Mouse (Mus musculus) retina, postnatal 1 day (tissue): Measurements from ENCODE around the gene Stac.

Experiments used
- DNase-seq: peaks from one replicate; pipeline ENCODE4 v3.0.0-alpha.2; 2012

Stac gene

DNA sequence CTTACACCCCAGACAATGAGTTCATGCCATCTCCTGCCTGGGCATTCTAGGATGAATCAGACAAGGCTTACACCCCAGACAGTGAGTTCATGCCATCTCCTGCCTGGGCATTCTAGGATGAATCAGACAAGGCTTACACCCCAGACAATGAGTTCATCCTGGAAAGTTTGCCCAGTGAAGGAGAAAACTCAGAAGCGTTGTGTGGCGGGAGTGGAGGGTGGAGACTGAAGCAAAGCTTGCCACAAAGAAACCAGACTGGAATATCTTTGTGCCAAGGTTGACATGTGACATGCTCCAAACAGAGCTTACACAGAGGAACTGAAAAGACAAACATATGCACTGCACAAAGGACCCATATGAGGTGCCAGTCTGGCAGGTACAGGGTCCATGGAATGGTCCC lies 102.6 kb downstream of the Stac start:
- DNase-seq, result no peak

DNA sequence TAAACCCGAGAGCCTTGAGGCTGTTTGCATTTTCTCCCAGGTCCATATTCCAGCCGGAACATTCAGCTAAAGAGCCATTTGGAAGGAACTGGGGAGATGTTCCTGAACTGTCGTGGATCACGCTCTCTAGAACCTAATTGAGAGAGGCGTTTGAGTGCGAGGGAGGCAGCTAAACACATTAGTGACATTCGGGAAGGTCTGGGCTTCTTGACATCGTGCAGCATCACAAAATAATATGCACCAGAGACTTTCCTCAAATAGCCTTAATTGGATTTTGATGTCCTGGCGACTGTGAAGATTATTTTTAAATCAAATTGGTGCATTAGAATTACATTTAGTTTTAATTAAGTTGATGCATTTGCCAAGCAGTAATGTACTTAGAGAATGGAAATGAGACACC lies 111.4 kb downstream of the Stac start:
- peak; percentile 16 for DNase-seq

DNA sequence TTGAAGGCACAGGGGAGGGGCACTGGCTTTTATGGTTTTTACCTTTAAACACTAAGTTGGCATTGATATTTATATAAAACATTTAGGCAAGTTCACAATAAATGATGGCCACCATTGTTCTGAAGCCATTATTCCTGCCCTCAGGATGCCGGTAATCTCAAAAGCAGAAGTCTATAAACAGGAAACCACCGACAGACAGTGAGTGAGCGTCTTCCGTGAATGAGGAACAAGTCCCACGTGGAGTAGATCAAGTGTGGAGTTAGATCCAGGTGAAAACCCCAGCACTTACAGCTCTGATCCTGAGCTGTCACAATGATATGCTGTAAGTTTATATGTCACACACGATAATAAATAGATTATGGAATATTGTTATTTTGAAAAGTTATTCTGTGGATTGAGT lies 112.7 kb downstream of the Stac start:
- no peak for DNase-seq

DNA sequence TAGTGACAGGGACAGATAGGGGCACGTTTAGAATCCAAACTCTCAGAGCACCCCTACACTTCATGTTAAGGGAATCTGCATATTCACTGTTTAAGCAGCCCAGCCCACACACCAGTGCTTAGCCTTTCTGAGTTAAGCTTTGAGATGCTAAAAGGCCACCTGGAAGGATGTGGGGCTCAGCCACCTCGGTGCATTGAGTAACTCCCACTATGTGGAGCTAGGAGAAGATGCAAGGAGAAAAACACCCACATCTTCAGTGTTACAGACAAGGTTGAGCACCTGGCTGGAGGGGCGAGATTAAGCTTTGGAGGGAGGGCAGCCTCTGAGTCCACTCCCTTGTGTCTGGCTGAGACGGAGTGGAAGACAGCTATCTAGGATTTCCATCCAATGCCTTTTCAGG lies 114.3 kb downstream of the Stac start:
- DNase-seq, result no peak

DNA sequence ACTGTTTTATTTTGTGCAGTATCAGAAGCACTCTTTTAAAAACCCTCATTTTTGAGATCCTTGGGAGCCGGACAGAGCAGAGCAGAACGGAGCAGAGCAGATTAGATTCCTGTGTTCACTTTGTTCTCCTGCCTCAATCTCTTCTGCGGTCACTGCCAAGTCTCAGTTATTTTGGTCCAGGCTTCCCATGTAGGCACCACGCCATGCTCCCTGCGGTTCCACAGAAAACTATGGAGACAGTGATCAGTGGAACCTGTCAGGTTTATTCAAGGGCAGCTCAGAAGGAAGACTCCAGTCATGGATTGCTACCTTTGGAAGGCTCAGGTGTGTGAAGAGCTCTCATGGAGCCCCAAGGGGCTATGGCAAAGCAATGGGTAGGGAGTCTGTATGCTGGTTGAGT lies 116.3 kb downstream of the Stac start:
- no peak for DNase-seq

DNA sequence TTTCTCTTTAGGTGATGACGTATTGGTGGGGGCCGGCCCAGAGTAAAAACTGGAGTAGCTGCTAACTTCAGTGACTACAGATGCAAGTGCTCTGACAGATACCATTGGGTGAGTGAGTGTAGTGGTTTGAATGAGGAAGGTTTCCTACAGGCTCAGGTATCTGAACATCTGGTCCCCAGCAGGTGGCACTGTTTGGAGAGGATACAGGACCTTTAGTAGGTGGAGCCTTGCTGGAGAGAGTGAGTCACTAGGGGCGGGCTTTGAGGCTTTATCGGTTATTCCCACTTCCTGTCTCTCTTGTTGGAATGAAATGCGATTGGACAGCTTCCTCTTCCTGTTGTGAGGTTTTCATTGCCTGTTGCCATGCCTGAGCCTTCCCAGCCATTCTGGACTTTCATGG lies 118.5 kb downstream of the Stac start:
- peak; percentile 28 for DNase-seq

DNA sequence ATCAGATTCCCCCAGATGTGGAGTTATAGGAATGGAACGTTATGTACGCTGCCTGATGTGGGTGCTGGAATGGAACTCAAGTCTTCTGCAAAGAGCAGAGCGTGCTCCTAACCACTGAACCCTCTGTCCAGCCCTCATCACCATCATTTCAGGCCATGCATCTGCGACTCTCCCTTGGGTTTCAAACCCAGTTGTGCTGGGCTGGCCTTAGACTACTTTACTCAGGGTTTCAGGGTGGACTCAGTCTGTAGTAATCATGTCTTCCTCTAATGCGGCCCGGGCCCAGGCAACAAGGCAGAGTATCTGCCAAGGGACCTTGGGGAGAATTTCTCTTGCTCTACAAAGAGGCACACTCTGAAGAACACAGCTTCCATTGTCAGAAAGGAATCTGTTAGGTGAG lies 126.0 kb downstream of the Stac start:
- DNase-seq, result no peak

DNA sequence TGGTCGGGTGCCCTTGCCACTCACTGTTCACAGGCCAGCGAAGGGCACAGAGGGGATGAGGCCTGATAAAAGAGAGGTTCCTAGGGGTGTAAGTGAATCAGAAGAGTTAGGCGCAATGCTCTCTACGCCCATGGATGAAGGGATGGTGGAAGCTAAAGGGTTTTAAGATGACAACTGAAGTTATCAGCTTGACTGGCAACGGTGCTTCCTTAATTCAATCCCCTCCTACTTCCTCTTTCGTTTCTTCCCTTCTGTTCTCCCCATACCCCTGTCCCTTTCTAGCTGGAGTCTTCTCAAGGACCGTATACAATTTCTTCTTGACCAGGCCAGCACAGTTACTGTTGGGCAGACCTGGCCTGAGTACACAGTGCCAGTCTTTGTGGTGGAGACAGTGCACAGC lies 126.9 kb downstream of the Stac start:
- DNase-seq, result no peak

DNA sequence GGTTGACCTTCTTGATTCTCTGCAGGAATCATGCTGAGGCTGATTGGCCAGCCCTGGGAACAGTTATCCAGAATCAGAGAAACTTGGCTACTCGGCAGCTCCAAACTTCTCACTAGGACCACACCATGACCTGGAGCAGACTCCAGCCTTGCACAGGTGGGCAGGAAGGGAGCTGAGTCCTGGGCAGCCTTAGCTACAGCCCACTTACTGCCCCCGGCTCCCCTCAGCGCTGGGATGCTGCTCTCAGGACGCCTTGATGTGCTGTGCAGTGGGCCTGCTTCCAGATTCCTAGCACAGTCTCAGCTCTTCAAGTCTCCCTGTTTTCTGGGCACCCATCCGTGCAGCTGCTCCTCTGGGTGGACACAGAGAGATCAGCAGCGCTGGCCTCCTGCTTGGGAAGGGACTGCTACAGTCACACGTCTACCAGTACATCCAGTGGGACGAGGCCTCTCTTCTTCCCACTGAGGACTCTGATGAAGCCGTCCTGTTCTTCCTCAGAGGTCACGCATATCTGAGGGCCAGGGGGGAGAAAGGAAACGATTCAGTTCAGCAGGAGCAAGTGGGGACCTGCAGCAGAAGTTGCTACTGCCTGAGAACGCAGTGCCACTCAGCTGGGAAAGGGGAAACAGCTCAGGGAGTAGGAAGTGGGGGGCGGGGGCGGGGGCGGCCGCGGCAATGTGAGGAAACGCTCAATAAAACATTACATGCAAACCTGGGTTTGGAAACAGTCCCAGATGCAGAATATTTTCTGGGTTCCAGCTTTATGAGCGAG lies 127.7 kb downstream of the Stac start:
- DNase-seq, result no peak

DNA sequence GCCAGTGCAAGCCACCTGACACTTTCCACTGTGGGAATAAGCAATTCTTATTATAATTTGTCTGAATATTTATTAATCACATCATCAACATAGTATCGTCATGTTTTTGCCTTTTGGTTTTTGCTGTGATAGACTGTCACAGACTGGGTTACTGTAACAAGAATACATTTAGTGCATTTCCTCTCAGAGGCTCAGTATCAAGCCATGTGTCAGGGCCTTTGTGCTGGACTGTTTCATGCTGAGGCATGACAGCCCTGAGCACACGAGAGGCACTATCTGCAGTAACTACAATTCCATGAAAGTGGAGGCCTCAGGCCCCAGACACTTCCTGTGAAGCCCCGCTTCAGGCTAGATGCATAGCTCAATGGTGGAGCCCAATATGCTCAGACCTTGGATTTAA lies 133.4 kb downstream of the Stac start:
- no peak for DNase-seq

DNA sequence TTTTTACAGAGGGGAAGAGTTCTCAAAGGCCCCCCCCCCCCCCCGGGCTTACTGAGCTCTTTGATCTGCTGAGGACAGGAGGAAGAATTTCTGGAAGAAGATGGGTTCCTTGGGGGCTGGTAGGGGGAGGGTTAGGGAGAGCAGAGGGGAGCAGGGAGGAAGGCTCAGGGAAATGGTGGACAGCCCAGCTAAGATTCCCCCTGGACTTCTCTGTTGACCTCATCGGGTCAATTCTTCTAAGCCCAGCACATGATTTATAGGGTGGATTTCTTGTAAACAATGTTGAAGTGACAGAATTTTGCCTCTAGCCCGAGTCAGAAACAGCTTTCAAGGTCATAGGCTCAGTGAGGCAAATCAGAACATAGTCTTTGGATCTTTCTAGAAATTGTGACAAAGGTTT lies 137.3 kb downstream of the Stac start:
- DNase-seq, result no peak

DNA sequence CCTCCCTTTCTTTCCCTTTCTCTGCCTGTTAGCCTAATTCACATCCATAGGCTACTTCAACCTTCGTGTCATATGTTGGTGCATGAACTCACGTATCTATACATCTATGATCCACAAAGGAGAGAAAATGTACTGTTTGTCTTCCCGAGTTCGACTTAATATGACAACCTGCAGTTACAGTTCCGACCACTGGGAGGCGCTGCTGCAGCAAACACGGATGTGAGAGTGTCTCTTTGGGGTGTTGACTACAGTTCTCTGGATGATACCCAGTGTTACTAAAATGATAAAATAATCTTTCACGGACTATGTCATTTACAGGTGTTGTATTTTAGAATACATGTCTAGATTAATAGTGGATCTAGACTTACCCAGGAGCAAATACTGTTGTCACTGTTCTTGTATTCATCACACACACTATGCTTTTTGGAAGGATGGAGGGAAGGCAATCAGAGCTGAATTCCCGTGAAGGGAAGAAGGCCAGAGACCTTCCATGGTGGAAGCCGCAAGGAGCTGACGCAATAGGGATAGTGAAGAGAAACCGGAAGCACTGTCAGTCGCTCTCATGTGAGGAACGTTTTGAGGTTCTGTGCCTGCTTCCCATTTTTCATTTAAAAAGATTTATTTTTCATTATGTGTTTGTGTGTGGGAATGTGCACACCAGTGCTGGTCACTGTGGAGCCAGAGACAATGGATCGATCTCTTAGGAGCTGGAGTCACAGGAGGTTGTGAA lies 138.5 kb downstream of the Stac start:
- DNase-seq, result peak; percentile 42

DNA sequence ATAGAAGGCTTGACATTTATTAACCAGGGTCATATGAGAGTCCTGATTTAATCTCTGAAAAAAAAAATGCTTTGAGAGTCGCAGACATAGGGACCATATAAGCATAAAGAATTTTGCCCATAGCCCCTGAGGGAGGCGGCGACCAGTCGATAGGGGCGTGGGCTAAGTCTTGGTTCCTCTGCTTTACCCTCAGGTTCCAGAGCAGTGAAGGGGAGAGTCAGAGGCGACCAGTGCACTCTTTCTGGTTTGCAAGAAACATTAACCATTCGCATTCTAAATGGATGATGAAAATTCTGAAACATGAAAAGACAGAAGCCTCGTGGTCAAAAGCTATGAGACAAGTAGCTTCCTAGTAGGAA lies 139.2 kb downstream of the Stac start:
- DNase-seq, result no peak

DNA sequence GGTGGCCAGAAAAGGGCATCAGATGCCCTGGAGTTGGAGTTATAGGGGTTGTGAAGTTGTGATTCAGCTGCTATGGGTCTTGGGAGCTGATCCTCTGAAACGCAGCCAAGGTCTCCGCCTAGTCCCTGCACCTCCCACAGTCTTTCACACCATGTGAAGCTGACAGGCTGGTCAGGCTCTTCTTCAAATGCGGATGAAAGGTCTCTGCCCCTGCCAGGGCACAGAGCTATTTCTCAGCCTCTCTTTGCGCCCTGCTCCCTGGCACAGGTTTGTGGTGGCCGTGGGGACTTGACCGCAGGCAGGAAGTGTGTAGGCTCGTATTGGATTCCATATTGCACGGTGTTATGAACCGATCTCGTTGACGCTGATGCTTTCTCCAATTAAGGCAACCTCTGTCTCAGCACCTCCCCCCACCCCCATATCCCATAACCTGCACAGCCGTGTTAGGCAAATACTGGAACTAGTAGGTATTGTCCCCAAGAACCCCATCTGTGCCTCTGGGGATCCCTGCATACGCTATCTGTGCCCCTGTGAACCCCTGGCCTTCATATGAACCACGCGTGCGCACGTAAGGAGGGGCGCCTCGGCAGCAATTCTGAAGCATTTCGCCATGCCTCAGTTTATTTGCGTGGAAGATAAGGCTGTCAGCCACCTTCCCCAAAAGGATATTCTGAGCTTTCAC lies 139.7 kb downstream of the Stac start:
- no peak for DNase-seq

DNA sequence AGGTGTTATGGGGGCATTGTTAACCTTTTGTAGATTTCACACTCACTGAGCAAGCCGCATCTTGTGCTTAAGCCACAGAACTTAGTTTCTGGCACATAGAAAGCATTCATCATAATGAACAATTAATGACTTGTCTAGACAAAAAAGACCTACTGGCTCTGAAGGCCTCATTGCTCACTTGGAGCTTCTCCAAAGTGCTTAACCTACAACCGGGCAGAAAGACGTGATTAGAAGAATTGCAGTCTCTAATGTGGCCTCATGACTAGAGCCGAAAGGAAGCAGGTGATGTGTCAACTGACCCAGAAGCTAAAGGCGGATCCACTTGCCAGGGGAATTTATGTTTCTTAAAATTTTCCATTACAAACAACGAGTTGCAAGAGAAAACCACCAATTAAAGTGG lies 147.5 kb downstream of the Stac start:
- DNase-seq, result peak; percentile 57

DNA sequence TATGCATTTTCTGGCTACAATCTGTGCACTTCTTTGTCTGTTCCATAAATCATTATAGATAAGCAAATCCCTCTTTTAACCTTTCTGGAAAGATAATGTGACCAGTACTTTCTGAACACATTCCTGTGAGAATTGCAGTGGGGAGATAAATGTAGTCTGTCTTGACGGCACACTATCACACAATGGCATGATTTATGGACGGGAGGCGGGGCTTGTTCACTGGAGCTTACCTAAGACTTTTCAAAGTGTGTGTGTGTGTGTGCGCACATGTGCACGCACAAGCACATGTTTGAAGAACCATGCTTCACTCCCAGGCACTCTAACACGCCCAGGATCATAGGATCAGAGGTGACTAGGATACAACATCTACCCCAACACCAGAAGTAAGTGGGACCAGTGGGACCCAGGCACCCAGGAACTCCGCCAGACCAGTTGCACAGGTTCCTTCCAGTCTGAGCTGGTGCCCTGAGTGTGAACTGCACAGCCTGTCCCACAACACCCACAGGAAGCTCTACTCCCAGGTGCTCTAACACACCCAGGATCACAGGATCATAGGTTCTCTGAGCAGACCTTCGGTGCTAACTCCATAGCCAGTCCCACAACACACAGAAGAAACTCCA lies 154.6 kb downstream of the Stac start:
- DNase-seq, result no peak

DNA sequence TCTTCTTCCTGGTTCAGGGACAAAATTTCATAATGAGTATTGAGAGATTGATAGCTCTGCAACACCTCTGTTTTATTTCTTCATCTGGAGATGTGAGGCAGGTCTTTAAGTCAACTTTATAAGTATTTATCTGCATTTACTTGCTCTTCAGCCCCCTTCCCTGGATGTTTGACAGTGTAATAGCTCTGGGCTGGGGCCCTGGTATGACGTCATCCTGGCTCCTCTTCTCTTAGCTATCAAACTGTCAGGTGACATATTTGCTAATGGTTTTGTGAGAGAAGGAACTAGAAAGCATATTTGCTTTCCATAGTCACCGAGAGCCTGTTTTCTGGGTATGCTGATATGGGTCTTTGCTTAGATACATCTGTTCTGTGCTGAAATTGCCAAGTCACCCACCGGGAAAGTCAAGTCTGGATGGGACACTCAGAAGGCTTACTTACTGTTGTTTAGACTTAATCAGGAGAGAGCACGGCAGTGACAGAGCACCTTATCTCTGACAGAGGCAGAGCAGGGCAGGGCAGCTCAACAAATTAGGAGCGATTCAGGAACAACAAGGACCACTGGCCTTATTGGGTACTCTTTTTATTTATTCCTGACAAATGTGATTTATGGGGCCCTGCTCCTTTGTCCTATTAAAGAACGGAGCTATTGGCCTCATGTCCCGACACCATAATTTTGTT lies 155.3 kb downstream of the Stac start:
- DNase-seq, result no peak

DNA sequence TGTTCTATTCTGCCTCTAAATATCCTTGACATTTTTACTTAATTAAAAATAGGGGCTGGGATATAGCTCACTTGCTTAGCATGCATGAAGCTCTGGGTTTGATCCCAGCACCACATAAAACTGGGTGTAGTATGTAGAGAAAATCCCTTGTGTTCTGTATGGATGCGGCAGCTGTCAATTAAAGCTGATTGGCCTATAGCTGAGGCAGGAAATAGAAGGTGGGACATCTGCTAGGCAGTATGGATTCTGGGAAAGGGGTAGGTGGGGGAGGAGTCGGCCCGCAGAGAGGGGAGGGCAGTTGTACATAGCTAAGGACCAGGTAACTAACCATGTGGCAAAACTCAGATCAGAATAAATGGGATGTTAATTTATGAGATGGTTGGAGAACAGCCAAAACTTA lies 166.3 kb downstream of the Stac start:
- no peak for DNase-seq

DNA sequence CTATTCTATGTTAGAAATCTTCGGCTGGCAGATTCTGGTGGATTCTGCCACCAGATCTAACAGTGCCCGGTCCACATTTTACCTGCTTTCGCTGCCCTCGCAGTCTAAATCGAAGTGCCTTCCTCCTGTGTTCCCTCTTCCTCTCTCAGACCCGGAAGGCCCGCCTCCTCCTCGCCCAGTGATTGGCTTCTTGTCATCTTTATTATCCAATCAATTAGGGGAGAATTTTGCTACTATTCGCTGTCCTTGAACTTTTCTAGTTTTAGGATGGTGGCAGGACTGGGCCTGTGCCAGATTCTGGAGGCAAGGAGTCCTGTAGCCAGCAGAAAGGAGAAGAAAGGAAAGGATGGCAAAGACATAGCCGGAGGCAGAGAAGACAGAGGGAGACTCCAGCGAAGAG lies 167.0 kb downstream of the Stac start:
- DNase-seq, result no peak

DNA sequence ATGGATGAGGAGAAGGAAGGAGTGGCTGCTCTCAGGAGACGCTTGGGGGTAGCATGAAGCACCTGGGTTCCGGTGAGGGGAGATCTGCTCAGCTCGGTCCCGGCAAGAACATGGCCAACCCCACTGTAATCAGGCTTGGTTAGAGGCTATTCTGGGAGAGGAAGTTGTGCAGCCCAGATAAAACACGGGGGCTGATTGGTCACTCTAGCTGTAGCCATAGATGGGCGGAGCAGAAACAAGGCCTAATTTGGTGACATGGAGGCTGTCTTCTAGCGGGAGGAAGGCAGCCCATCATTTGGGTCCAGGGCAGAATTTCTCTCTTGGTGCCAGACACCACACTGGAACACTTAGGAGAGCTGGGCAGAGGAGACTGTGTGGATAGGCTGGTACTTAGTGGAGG lies 167.9 kb downstream of the Stac start:
- DNase-seq, result no peak

DNA sequence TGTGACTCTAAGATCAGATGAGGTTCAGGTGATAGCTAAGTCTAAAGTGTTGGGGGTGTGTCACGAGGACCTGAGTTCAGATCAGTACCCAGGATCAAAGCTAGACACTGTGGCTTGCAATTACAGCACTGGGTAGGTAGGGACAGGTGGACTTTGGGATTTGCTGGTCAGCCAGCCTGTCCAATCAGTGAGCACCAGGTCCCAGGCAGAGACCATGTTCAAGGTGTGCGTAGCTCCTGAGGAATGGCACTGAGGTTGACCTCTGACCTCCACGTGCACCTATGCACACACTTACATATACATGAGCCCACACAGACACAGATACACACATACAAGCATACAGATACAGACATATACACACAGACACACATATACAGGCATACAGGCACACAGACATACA lies 174.6 kb downstream of the Stac start:
- no peak for DNase-seq

DNA sequence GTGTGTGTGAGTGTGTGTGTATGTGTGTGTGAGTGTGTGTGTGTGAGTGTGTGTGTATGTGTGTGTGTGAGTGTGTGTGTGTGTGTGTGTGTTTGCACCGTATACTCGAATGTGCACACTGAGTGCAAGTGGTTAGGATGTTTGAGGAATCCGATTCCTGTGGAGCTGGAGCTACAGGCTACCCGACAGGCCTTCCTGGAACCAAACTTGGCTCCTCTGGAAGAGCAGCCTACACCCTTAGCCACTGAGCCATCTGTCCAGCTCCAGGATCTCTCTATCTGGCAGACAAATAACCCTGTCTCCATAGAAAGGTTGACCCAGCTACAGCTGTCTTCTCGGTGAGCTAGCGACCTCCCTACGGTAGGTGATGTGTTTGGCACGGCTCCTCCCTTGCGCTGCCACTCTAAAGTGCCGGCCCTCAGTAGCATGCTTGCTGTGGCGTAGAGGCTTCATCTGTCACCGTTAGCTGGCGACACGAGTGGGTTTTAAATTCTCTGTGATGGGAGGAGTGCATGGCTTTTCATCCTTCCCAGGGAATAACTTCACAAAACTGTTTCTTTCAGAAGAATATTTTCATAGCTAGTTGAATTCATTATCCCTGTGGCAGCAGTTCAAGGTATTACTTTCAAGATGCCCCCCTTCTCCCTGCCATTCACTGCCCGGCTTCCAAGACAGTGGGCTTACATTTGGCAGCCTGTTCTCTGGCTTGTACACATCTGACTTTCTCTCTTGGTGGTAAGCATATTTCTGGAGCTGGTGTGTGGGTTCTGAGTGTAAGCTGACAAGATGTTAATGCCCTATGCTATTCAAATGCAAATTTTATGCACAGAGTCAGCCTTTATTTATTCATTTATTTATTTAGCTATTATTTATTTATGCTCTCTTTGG lies 175.3 kb downstream of the Stac start:
- DNase-seq, result no peak
